Mouse (Mus musculus): ENCODE results near the gene Cuedc2.

Cuedc2 gene

GRCm38 (mm10) chr19:46338331-46338936 is at the start of gene Cuedc2:
Cuedc2 (minus strand) TSS chr19:46338702.
- peak; percentile 97 to 99 for DNase-seq (ENCODE audit: low spot score in 2 of 2)

GRCm38 (mm10) chr19:46382275-46382674 is 43.8 kb upstream of the Cuedc2 start:
- no peak for DNase-seq (ENCODE audit: low spot score in 2 of 2)

DNA sequence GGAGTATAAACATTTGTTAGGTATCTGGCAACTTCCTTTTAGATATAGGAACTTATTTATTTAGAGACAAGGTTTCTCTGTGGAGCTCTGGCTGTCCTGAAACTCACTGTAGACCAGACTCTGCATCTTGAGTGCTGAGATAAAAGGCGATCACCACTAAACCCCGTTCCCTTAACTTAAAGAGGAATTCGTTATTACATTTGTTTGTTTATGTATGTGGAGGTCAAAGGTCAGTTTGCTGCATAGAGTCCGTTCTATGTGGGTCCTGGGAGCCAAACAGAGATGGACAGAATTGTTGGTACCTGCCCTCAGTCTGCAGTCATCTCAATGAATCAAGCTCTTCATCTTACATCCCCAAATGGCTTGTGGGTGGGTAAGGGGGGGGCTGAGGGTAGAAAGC is 37.4 kb upstream of the Cuedc2 start:
- no peak for DNase-seq (ENCODE audit: low spot score in 2 of 2)

GRCm38 (mm10) chr19:46375489-46375888 is 37.0 kb upstream of the Cuedc2 start:
- DNase-seq (ENCODE audit: low spot score in 2 of 2), result no peak

DNA sequence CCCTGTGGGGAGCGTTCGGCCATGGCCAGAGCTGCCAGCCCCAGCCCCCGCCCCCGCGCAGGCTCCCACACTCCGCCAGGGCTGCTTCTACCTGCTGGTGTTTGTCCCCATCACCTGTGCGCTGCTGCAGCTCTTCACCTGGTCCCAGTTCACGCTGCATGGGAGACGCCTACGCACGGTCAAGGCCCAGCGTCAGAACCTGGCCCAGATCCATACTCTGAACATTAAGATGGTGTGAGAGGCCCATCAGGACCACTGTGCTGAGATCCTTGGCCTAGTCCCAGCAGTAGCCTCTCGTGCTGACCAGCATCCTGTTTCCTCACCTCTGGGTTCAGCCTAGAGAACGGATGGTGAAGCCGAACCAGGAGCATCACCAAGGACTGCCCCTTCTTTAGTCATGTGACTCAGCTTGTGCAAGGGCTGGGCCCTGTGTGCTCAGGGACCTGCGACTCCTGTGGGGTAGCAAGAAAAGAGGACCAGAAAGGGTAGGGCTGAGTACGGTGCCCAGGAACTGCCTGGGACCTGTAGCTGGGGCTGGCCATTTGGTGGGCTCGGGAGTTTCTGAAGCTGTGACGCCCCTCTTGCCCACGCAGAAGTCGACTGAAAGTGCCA is 36.1 kb upstream of the Cuedc2 start:
- no peak for DNase-seq (ENCODE audit: low spot score in 2 of 2)

GRCm38 (mm10) chr19:46369204-46369603 is 30.7 kb upstream of the Cuedc2 start:
- peak in 1 of 2 experiments; percentile 27 for DNase-seq (ENCODE audit: low spot score in 2 of 2)

- no peak for DNase-seq (ENCODE audit: low spot score in 2 of 2)
These were observed 29.5 kb upstream of the Cuedc2 start for GRCm38 (mm10) chr19:46367798-46368590.

- no peak for DNase-seq (ENCODE audit: low spot score in 2 of 2)
These were observed 24.9 kb upstream of the Cuedc2 start for GRCm38 (mm10) chr19:46363294-46364009.

GRCm38 (mm10) chr19:46362104-46362503 is 23.6 kb upstream of the Cuedc2 start:
- no peak for DNase-seq (ENCODE audit: low spot score in 2 of 2)

DNA sequence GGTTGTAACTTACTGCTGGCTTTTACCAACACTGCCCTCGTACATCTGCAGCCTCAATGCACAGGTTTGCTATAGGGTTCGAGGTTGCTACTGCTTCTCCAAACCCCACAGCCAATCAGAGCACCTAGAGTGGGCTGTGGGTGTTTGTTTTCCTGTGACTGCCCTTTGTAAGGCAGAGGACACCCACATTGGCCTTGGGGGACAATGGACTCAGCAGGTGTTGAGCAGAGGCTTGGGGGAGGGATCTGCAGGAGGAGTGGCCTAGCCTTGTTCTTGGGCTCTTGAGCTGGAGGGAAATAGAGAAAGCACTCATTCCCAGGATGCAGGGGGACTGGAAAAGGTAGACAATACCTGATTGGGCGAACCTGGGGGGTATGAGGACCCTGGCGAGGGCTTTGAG is 19.9 kb upstream of the Cuedc2 start:
- no peak for DNase-seq (ENCODE audit: low spot score in 2 of 2)

- no peak for DNase-seq (ENCODE audit: low spot score in 2 of 2)
These were observed 19.1 kb upstream of the Cuedc2 start for GRCm38 (mm10) chr19:46357344-46358280.

DNA sequence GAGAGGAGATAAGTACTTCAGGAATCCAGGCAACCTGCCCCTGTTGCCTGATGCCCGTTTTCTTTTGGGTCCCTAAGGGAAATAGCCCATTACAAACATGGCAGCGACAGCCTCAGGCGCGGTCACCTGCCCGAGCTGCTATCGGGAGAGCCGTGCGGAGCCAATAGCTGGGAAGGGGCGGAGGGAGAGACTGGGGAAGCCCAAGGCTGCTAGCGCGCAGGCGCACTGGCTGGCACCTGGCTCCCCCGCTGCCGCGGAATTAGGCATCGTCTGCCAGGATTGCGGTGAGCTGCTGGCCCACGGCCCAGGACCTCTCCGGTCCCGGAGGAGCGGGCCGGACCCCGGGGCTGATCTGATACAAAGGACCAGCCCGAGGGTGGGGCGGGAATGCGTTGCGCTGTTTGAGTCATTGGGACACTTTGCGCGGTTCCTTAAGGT is 18.2 kb upstream of the Cuedc2 start:
- DNase-seq (ENCODE audit: low spot score in 2 of 2), result peak; percentile 63 to 70

DNA sequence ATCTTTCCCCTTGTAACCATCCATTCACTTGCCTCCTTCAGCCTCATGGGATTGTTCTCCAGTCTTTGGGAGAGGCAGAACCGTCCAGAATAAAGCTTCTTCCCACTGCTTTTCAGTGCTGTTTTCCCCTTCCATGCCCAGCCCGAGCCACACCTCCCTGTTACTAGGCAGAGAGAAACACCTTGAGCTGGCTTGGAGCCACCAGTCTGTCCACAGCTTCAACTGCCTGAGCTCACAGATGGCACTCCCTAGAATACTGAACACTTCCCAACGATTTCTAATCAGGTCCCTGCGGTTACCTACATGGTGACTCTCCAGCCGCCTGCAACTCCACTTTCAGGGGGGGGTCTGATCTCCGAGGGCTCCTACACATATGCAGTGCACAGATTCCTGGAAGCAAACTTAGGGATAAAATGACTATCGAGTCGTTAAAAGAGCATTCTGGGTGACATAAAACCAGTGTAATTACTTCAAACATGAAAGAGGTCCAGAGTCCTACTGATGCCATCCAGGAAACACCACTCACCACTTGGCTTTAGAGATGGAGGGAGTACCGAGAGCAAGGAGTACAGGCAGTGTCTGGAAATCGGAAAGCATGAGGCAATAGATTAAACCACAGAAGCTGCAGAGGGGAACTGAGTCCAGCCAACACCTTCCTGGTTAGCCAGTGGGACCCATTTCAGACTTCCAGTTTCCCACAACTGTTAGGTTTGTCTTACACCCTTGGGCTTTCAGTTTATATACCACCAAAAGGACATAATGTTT is 11.8 kb upstream of the Cuedc2 start, which contains the start of gene 2310034G01Rik:
TSS of gene 2310034G01Rik (minus strand) at position 135 of the 765 bp plus-strand sequence.
- DNase-seq (ENCODE audit: low spot score in 2 of 2), result no peak

DNA sequence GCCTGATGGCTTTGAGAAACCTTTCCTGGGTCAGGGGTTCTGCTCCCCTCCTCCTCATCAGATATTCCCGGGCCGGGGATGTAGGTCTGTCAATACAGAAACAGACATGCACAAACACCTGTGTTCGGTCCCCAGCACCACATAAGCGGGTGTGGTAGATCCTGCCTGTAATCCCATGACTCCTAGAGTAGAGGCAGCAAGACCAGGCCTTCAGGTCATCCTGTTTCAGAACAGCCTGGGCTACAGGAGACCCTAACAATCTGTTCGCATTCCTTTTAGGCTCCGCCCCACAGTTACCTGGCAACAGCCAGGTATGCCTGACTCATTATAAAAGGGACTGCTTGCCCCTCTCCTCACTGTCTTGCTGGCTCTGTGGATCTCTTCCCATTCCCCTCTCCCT is 11.0 kb upstream of the Cuedc2 start:
- no peak for DNase-seq (ENCODE audit: low spot score in 2 of 2)

DNA sequence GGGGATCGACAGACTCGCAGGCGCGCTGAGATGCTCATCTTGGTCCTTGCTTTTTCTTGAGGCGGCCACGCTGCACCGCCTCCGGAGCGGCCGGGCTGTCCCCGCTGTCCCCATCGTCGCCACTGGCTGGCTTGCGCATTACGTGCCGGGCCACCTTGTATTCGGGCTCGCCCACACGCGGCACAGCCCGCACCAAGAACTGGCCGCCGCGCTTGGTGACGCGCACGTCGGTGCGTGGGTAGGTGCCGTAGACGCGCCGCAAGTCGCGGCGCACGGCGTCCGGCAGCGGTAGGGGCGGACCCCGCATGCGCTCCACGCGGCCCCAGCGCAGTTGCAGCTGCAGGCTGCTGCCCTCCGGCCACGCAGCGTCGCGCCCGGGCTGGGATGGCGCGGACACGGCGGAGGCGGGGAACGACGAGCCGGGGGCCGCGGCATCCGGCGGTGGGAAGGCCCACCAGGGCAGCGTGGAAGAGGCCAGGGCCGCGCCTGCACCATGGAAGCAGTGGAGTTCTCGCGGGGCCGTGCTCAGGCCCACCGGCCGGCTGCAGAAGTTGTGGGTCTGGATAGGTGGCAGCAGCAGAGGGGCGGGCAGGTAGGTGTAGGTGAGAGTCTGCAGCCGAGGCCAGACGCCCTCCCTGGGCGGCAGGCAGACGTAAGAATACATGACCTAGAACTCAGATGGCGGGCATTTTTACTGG is 10.4 kb upstream of the Cuedc2 start:
- DNase-seq (ENCODE audit: low spot score in 2 of 2), result peak in 1 of 2 experiments; percentile 39

DNA sequence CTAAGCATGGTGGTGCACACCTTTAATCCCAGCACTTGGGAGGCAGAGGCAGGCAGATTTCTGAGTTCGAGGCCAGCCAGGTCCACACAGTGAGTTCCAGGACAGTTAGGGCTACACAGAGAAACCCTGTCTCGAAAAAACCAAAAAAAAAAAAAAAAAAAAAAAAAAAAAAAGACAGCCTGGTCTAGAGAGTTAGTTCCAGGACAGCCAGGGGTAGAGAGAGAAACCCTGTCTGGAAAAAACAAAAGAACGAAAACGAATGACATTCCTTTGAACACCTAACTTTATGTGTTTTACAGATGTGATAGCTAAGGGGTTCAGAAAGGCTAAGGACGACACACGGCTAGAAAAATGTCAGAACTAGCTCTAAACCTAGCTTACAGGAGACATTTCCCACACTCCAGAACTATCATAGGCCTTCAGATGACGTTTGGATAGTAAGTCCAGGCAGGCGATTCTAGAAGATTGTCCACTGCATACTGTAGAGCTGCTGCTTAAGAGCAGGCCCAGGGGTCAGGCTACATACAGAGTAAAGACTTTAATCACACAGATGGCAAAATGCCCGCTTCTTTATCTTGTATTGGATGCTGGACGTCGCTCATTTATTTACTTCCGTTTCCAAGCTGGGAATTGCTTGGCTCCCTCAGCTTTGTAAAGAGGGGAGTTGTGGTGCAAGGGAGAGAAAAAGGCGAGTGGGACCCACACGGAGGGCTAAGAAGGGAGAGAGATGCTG is 9.6 kb upstream of the Cuedc2 start:
- no peak for DNase-seq (ENCODE audit: low spot score in 2 of 2)

DNA sequence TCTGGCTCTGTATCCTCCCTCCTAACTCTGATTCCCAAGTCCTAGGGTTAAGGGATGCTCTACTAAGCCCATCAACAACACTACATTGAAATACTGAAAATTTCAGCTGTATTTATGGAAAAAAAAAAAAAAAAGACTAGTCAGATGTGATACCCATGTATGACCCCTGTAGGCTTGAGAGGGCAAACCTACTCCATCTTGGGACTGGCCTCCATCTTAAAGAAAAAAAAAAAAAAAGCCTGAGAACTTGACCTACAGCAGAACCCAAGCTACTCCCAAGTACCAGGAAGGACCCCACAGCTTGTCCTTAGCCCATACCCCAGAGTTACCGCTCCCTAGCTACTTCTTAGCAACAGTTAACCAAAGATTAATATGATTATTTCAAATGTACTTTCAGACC is 8.6 kb upstream of the Cuedc2 start:
- DNase-seq (ENCODE audit: low spot score in 2 of 2), result no peak

DNA sequence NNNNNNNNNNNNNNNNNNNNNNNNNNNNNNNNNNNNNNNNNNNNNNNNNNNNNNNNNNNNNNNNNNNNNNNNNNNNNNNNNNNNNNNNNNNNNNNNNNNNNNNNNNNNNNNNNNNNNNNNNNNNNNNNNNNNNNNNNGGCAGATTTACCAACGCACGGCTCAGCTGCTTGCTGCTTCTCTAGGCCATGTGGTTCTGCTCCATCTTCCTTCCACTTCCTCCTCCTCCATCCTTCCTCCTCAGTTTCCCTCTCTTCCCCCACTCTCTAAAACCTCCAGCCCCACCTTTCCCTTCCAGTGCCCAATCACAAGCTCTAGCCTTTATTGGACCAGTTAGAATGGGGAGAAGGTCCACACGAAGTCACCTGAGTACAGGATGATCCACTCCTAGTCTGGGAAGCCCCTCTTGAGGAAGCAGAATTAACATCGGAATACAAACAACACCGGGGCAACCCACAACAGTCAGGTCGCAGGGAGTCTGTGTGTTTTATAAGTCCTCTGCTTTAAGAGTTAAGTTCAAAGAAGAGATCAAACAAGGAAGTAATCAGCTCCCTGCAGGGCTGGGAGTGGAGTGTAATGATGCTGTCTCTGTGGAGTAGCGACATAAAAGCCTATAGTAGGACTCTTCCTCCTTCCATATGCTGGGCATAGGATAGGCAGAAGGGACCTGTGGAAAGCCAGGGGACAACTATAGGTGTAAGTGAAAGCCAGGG is 6.4 kb upstream of the Cuedc2 start:
- DNase-seq (ENCODE audit: low spot score in 2 of 2), result no peak
